ENCODE assay signal across 24 mouse cellular contexts in the genomic region with DNA sequence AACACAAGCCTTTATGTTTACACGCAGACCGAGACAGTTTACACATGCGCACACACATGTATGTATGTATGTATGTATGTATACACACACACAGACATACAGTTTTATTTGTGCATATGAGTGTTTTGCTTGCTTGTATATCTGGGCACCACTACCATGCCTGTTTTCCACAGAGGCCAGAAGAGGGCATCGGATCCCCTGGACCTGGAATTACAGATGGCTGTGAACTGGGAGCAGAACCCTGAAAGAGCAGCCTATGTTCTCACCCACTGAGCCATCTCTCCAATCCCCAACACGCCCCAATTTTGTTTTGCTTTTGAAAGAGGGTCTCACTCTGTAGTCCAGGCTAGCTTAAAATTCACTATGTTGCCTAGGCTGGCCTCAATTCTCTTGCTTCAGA. TPM values are rescaled to one million over a fixed set of nuclear protein-coding genes. Genes with fewer than 3 reads are reported as not detected.
A peak's percentile ranks its signal among the peaks of the same experiment; 100 is the strongest.
DNase-seq lines count a peak whose midpoint lies in the region; ATAC-seq and TF ChIP-seq lines count a peak whose summit lies in the region.
"Had no signal": no experiment of that assay in that cellular context is flagged by ENCODE, and none has a peak within 500 bp of the region (broad histone marks: within the 10 kb centered on the region; RNA-seq: fewer than 3 reads in every experiment).

No protein-coding gene starts in this region.

- no peaks in the 10 kb centered on the region for H3K4me1 ChIP-seq in lung, postnatal 0 days (ENCODE audit: insufficient read depth, low read depth, low read length)
- peaks cover 57% of the 10 kb centered on the region for H3K4me1 ChIP-seq in E14TG2a.4 (replicated peaks; ENCODE audit: low read depth, low read length)

- H3K4me2 ChIP-seq in lung, postnatal 0 days (replicated peaks; ENCODE audit: low read depth, low read length) = no peak overlapping the region

- H3K9me3 ChIP-seq in lung, postnatal 0 days (ENCODE audit: low read length) = no peaks in the 10 kb centered on the region
- H3K9me3 ChIP-seq in E14TG2a.4 (ENCODE audit: low read length) = no peaks in the 10 kb centered on the region
- H3K9me3 ChIP-seq: forebrain, embryonic 12.5 days; G1E had no signal

- peak; percentile 38 for TF ChIP-seq CTCF in lung, postnatal 0 days (IDR thresholded peaks at IDR 0.05)
- TF ChIP-seq CTCF in E14TG2a.4 (conservative IDR thresholded peaks at IDR 0.05; ENCODE audit: low read length) = peak; percentile 13; the same call in 1 of the 2 replicates

- WGBS in lung, postnatal 0 days = 50% methylated on average over 5 of the region's 5 CpGs

- H3K9ac ChIP-seq in lung, postnatal 0 days (replicated peaks; ENCODE audit: low read depth) = no peak overlapping the region
- H3K9ac ChIP-seq: liver, postnatal 0 days had no signal

- TF ChIP-seq EP300 in lung, postnatal 0 days (IDR thresholded peaks at IDR 0.05) = no peak

- peak; percentile 39 for DNase-seq in cerebellum, adult 9-11 months
- no peak for DNase-seq in cerebellum, postnatal 14 days
- DNase-seq in lung, postnatal 0 days (ENCODE audit: low spot score) = no peak
- DNase-seq in lung, postnatal 36 days = no peak
- DNase-seq in NIH3T3 (ENCODE audit: low read depth) = peak; percentile 45
- no peak for DNase-seq in urinary bladder, adult 2 months (ENCODE audit: low spot score)
- DNase-seq in thymus, postnatal 0 days (ENCODE audit: low spot score) = no peak
- DNase-seq: adrenal gland, postnatal 36 days; heart, adult 18-20 months; heart, postnatal 36 days; kidney, adult 11 months; left cerebral cortex, postnatal 4 days; liver; liver, postnatal 0 days; lung, postnatal 4 days; right cerebral cortex, postnatal 4 days; thymus, postnatal 36 days had no signal

- H3K27ac ChIP-seq in lung, postnatal 0 days (ENCODE audit: low read length) = no peak overlapping the region
- H3K27ac ChIP-seq: forebrain, embryonic 12.5 days had no signal

- no peaks in the 10 kb centered on the region for H3K36me3 ChIP-seq in lung, postnatal 0 days (ENCODE audit: insufficient read depth, low read length)
- H3K36me3 ChIP-seq in E14TG2a.4 (ENCODE audit: insufficient read depth, low read length) = peaks cover 24% of the 10 kb centered on the region
- H3K36me3 ChIP-seq: G1E had no signal

- H3K4me3 ChIP-seq in lung, postnatal 0 days (ENCODE audit: low read depth, low read length) = no peak overlapping the region
- peak overlapping the region; percentile 95; the same call in 1 of the 2 replicates for H3K4me3 ChIP-seq in E14TG2a.4 (replicated peaks; ENCODE audit: low read length)

- peaks cover 9% of the 10 kb centered on the region; the same call in 1 of the 2 replicates for H3K27me3 ChIP-seq in lung, postnatal 0 days (replicated peaks; ENCODE audit: insufficient read depth, low read length)
- peaks cover 15% of the 10 kb centered on the region for H3K27me3 ChIP-seq in E14TG2a.4 (ENCODE audit: insufficient read depth, low read length)

- no peak for ATAC-seq in lung, postnatal 0 days
- ATAC-seq: liver, postnatal 0 days had no signal

RNA-seq across cellular contexts. Expression of a gene that starts 1.5 kb away (rescaled TPM):
- polyA plus RNA-seq in lung, postnatal 0 days (2015; fragmentation: Nextera tagmentation; extraction: Ambion mirVana) = 6.4 and 6.5 TPM in 2 replicates
- 3.6 and 4.3 TPM in 2 replicates for polyA plus RNA-seq in urinary bladder, adult 2 months (2012; rRNA removed)
- 1.7 and 2.0 TPM in 2 replicates for polyA plus RNA-seq in thymus, postnatal 0 days (2015; fragmentation: Nextera tagmentation; extraction: Ambion mirVana)
- polyA plus RNA-seq: G1E had no signal

RNA-seq across cellular contexts. Expression of a gene that starts 23.2 kb away (rescaled TPM):
- not detected in 2 replicates for polyA plus RNA-seq in lung, postnatal 0 days (2015; fragmentation: Nextera tagmentation; extraction: Ambion mirVana)
- not detected in 2 replicates for polyA plus RNA-seq in urinary bladder, adult 2 months (2012; rRNA removed)
- 1.9 and 2.1 TPM in 2 replicates for polyA plus RNA-seq in thymus, postnatal 0 days (2015; fragmentation: Nextera tagmentation; extraction: Ambion mirVana)
- polyA plus RNA-seq: C2C12; embryonic facial prominence, embryonic 11.5 days; G1E; heart, embryonic 14.5 days; kidney, embryonic 16.5 days; liver, postnatal 0 days had no signal

RNA-seq across cellular contexts. Expression of a gene that starts 37.7 kb away (rescaled TPM):
- 2,114 and 2,164 TPM in 2 replicates for polyA plus RNA-seq in lung, postnatal 0 days (2015; fragmentation: Nextera tagmentation; extraction: Ambion mirVana)
- polyA plus RNA-seq in urinary bladder, adult 2 months (2012; rRNA removed) = 510 and 627 TPM in 2 replicates
- 2,060 and 2,248 TPM in 2 replicates for polyA plus RNA-seq in thymus, postnatal 0 days (2015; fragmentation: Nextera tagmentation; extraction: Ambion mirVana)

RNA-seq across cellular contexts. Expression of a gene that starts 40.2 kb away (rescaled TPM):
- polyA plus RNA-seq in lung, postnatal 0 days (2015; fragmentation: Nextera tagmentation; extraction: Ambion mirVana) = 231 and 251 TPM in 2 replicates
- 92.4 and 119 TPM in 2 replicates for polyA plus RNA-seq in urinary bladder, adult 2 months (2012; rRNA removed)
- polyA plus RNA-seq in thymus, postnatal 0 days (2015; fragmentation: Nextera tagmentation; extraction: Ambion mirVana) = 94.2 and 95.3 TPM in 2 replicates
- polyA plus RNA-seq: G1E had no signal

RNA-seq across cellular contexts. Expression of a gene that starts 57.2 kb away (rescaled TPM):
- 44.9 and 47.1 TPM in 2 replicates for polyA plus RNA-seq in lung, postnatal 0 days (2015; fragmentation: Nextera tagmentation; extraction: Ambion mirVana)
- polyA plus RNA-seq in urinary bladder, adult 2 months (2012; rRNA removed) = 53.4 and 56.2 TPM in 2 replicates
- polyA plus RNA-seq in thymus, postnatal 0 days (2015; fragmentation: Nextera tagmentation; extraction: Ambion mirVana) = 14.8 and 15.3 TPM in 2 replicates
- polyA plus RNA-seq: G1E had no signal

Comparison
In these comparisons a context has a peak if more than half of its experiments do, and no peak if none do; other contexts are left out.
1. DNase-seq: peak in cerebellum, adult 9-11 months (single experiment) and NIH3T3 (single experiment); none in cerebellum, postnatal 14 days (0 of 2), lung, postnatal 0 days (single experiment), lung, postnatal 36 days (single experiment), urinary bladder, adult 2 months (single experiment) and thymus, postnatal 0 days (single experiment).